Mouse (Mus musculus): ENCODE measurements around the gene Myl7.

- TF ChIP-seq POLR2A (IDR thresholded peaks at IDR 0.05; ENCODE audit: insufficient read depth, low read length): no peak
- no peak for TF ChIP-seq CTCF (IDR thresholded peaks at IDR 0.05; ENCODE audit: low read depth, low read length)
- TF ChIP-seq EP300 (IDR thresholded peaks at IDR 0.05; ENCODE audit: insufficient read depth, low read depth, low read length): no peak
Observed at GRCm38 (mm10) chr11:5859883-5860550, 38.6 kb downstream of the Myl7 start.
